Mouse (Mus musculus): ENCODE results near the gene R3hdm4. TPM values are rescaled to one million over a fixed set of nuclear protein-coding genes. Genes with fewer than 3 reads are reported as not detected.
A peak's percentile ranks its signal among the peaks of the same experiment; 100 is the strongest.

R3hdm4 gene
- polyA plus RNA-seq, 1 experiment, result 162 TPM

DNA sequence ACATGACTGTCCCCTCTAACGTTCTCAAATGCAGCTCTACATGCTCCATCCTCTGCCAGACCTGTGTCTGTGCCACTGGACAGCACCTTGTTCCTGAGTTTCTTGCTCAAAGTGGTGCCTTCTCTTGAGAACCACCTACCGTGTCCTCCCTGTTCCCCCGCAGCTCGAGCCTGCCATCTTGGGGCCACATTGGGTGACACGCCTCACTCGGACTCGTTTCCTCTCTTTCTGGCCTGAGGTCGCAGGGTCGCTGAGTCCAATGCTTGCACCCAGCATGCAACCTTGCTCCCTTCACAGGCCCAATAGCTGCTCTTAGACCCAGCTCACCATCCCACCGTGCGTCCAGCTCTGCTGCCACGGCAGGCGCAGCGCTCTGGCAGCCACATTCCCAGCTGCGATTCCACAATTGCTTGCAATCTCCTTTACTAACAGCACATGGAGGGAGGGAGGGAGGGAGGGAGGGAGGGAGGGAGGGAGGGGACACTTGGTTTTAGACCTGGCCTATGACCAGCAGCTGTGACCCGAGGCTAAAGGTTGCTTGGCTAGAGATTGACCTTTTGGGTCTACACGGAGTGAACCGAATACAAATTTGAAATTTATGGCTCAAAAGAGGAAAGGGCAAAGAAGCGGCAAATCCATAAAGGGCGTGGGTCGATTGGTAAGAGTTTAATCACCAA is 37.3 kb upstream of the R3hdm4 start:
- H3K4me1 ChIP-seq (ENCODE audit: control insufficient read depth, insufficient read depth, low read length), result peaks cover 7% of the 10 kb centered on the region
- peak; percentile 95 for TF ChIP-seq CTCF (IDR thresholded peaks at IDR 0.05; ENCODE audit: insufficient read depth, low read length)
- no peak for TF ChIP-seq POLR2A (IDR thresholded peaks at IDR 0.05; ENCODE audit: borderline replicate concordance, extremely low read depth, low read depth, low read length)
- 14% methylated on average over 21 of the region's 21 CpGs for WGBS
- no peak overlapping the region for H3K4me3 ChIP-seq (replicated peaks; ENCODE audit: extremely low read depth, low read depth, low read length)
- DNase-seq, result peak; percentile 84

DNA sequence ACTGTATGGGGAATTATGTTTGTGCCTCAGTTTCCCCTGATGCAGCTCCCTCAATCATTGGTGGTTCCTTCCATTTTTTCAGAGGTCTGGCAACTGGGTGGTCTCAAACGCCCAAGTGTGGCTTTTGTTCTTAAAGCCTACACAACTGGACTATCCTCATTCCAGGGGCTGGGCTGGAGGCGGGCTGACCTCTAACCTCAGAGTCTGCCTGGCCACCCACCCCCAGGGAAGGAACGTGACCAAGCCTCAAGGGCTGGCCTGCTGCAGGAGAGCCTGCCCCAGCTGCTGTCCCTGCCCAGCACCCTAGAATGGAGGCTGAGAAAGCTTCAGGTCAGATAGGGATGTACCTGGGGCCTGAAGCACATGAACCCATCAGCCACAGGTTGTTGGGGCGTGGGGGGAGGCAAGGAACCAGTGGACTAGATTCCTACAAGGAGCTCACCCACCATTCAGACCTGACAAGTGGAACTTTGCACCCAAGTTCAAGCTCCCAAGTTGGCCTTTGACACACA is 35.7 kb upstream of the R3hdm4 start:
- WGBS, result 56% methylated on average over 4 of the region's 4 CpGs
- DNase-seq, result no peak

DNA sequence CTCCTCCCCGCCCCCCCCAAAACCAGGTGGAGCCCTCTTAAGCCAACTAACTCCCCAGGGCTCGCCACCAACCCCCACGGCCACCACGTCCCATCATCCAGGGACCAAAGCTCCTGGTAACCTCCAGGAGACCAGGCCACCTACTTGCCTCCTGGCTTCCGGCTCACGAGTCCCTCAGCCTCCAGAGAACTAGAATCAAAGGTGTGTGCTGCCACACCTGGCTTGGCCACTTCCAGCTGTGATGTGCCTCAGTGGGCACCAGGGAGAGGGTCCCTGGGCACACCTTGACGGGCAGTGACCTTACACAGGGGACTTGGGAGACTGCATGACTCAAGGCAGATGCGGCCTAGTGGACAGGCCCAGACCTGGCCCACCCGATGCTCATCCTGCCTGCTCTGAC is 34.7 kb upstream of the R3hdm4 start:
- Histone ChIP-seq H3K4me1 (ENCODE audit: control insufficient read depth, insufficient read depth, low read length) (peaks cover 3% of the 10 kb centered on the region), H3K4me3 (replicated peaks; ENCODE audit: extremely low read depth, low read depth, low read length) (no peak overlapping the region)
- DNase-seq, result no peak
- WGBS, result 73% methylated on average over 9 of the region's 9 CpGs
- TF ChIP-seq POLR2A (IDR thresholded peaks at IDR 0.05; ENCODE audit: borderline replicate concordance, extremely low read depth, low read depth, low read length), result no peak
- TF ChIP-seq CTCF (IDR thresholded peaks at IDR 0.05; ENCODE audit: insufficient read depth, low read length), result no peak

More for the DNA sequence above, 35.7 kb upstream of the R3hdm4 start:
- H3K4me3 ChIP-seq (replicated peaks; ENCODE audit: extremely low read depth, low read depth, low read length), result no peak overlapping the region
- peaks cover 7% of the 10 kb centered on the region for H3K4me1 ChIP-seq (ENCODE audit: control insufficient read depth, insufficient read depth, low read length)
- TF ChIP-seq CTCF (IDR thresholded peaks at IDR 0.05; ENCODE audit: insufficient read depth, low read length) (no peak), POLR2A (IDR thresholded peaks at IDR 0.05; ENCODE audit: borderline replicate concordance, extremely low read depth, low read depth, low read length) (no peak)

DNA sequence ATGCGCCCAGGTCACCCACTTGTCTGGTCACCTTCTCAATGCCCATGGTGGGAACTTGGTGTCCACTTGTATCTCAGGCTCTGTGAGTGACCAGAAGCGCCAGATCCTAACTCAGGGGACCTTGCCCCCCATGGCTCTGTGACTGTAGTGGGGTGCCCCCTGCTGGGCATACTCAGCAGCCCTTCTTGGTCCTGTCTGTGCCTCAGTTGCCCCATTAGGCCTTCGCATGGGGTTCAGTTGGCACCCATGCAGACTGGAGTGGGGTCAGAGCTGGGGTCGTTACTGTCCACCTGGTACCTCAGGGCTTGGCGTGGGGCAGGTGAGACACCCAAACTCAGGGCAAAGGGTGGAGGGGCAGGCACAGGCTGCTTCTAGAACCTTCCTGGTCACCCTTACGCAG is 32.9 kb upstream of the R3hdm4 start:
- TF ChIP-seq POLR2A (IDR thresholded peaks at IDR 0.05; ENCODE audit: borderline replicate concordance, extremely low read depth, low read depth, low read length) (no peak), CTCF (IDR thresholded peaks at IDR 0.05; ENCODE audit: insufficient read depth, low read length) (peak; percentile 70)
- 82% methylated on average over 6 of the region's 6 CpGs for WGBS
- Histone ChIP-seq H3K4me1 (ENCODE audit: control insufficient read depth, insufficient read depth, low read length) (no peaks in the 10 kb centered on the region), H3K4me3 (replicated peaks; ENCODE audit: extremely low read depth, low read depth, low read length) (no peak overlapping the region)
- peak; percentile 55 for DNase-seq

DNA sequence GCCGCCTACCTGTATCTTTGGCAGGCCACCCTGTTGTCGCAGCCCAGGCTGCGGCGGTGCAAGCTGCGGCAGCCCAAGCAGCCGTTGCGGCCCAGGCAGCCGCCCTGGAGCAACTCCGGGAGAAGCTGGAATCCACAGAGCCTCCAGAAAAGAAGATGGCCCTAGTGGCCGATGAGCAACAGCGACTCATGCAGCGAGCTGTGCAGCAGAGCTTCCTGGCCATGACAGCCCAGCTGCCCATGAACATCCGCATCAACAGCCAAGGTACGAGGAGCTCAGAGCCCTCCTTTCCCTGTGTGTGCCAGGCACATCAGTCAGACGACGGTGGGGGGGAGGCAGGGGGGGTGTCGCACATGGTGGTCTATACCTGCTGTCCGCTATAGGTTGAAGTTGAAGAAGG is 29.7 kb upstream of the R3hdm4 start:
- DNase-seq, result no peak
- no peak overlapping the region for H3K4me3 ChIP-seq (replicated peaks; ENCODE audit: extremely low read depth, low read depth, low read length)
- TF ChIP-seq CTCF (IDR thresholded peaks at IDR 0.05; ENCODE audit: insufficient read depth, low read length) (no peak), POLR2A (IDR thresholded peaks at IDR 0.05; ENCODE audit: borderline replicate concordance, extremely low read depth, low read depth, low read length) (no peak)
- WGBS, result 86% methylated on average over 18 of the region's 18 CpGs
- no peaks in the 10 kb centered on the region for H3K4me1 ChIP-seq (ENCODE audit: control insufficient read depth, insufficient read depth, low read length)

DNA sequence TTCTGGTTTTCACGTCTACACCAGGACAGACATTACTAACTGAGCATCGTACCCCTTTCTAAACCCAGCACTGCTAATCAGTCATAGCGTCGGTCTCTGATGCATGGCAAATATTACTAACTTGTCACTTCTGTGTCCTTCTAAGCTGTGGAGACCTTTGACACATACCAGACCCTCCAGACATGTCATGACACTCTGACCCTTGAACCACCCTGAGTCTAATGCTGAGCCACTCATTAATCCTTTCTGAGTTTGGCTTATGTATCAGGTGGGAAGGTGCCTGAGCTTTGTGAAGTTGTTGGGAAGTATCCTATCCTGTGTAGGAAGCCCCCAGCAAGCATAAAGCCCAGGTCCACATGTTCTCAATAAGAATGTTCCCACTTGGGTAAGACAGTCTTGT is 28.9 kb upstream of the R3hdm4 start:
- DNase-seq, result no peak
- 92% methylated on average over 4 of the region's 4 CpGs for WGBS
- peaks cover 5% of the 10 kb centered on the region for H3K4me1 ChIP-seq (ENCODE audit: control insufficient read depth, insufficient read depth, low read length)
- TF ChIP-seq POLR2A (IDR thresholded peaks at IDR 0.05; ENCODE audit: borderline replicate concordance, extremely low read depth, low read depth, low read length), result no peak
- TF ChIP-seq CTCF (IDR thresholded peaks at IDR 0.05; ENCODE audit: insufficient read depth, low read length), result no peak
- no peak overlapping the region for H3K4me3 ChIP-seq (replicated peaks; ENCODE audit: extremely low read depth, low read depth, low read length)

DNA sequence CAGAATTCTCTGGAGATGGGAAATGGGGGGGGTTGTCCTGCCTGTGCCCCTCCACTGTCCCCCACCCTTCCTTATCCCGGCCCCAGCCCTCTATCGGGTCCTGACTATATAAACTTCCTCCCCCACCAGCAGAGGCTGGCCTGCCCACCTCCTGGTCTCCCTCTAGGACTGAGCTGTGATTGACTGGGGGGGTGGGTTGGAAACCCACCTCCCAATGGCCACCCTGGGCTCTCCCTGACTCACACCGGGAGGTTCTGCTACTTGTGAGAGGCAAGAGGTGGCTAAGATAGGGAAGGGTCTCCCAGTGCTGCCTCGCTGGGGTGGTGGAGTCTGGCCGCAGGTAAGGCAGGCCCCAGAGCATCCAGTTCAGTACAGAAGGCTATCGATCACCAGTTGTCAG is 26.5 kb upstream of the R3hdm4 start:
- no peak for DNase-seq
- TF ChIP-seq POLR2A (IDR thresholded peaks at IDR 0.05; ENCODE audit: borderline replicate concordance, extremely low read depth, low read depth, low read length), result no peak
- TF ChIP-seq CTCF (IDR thresholded peaks at IDR 0.05; ENCODE audit: insufficient read depth, low read length), result no peak
- no peak overlapping the region for H3K4me3 ChIP-seq (replicated peaks; ENCODE audit: extremely low read depth, low read depth, low read length)
- peaks cover 5% of the 10 kb centered on the region for H3K4me1 ChIP-seq (ENCODE audit: control insufficient read depth, insufficient read depth, low read length)
- 80% methylated on average over 6 of the region's 6 CpGs for WGBS

DNA sequence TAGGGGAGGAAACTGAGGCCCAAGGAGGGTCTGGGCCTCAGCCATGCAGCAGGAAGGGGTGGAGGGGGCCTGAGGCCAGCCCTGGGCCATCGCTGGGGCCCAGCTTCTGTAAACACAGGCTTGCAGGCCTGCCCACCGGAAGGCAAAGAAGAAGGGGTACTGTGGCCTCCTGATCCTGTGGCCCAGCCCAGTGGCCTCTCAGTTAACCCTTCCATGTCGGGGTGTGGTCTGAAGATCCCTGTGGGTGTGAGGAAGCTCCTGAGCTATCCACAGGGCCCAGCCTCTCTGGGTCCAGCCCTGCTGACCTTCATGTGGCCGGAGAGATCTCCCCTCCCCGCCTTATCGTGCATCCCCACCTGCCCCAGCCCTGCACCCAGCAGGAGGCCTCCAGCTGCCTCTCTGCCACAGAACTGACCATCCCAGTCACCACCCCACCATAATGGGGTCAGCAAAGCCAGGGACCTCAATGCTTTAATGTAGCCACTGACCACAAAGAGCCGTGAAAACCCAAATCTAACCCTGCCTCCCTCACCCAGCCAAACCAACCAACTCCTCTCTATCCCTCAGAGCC is 25.8 kb upstream of the R3hdm4 start:
- H3K4me1 ChIP-seq (ENCODE audit: control insufficient read depth, insufficient read depth, low read length), result peaks cover 5% of the 10 kb centered on the region
- TF ChIP-seq CTCF (IDR thresholded peaks at IDR 0.05; ENCODE audit: insufficient read depth, low read length) (no peak), POLR2A (IDR thresholded peaks at IDR 0.05; ENCODE audit: borderline replicate concordance, extremely low read depth, low read depth, low read length) (no peak)
- 42% methylated on average over 7 of the region's 7 CpGs for WGBS
- no peak for DNase-seq
- H3K4me3 ChIP-seq (replicated peaks; ENCODE audit: extremely low read depth, low read depth, low read length), result no peak overlapping the region

DNA sequence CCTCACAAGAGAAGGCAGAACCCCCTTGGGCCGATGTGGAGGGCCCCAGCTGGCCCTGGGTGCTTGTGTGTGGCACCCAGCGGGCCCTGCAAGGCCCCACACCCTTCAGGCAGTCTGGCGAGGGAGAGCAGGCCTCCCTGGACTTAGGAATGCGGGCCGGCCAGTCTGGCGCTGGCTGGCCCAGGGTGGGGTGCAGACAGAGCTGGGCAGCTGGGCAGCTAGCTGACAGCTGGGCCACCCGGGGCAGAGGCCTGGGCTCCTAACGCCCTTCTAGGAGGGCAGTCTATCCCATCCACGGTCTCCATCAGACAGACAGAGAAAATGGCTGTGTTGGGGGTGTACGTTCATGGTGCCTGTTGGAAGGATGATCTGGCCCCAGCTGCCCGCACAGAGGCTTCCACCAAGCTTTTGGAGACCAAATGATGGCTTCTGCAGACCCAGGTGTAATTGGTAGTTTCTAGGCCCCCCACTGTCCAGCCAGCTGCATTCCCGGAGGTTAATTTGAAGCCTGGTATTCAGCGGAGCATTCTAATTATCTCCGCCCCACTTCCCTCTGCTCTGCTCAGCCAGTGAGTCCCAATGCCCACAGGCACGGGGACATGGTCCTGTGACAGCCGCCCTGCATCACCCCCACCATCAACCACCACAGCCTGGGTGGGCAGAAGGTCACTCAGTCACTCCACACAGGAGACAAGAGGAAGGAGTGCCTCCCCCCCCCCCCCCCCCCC is 24.7 kb upstream of the R3hdm4 start:
- WGBS, result 60% methylated on average over 16 of the region's 16 CpGs
- H3K4me1 ChIP-seq (ENCODE audit: control insufficient read depth, insufficient read depth, low read length), result peaks cover 5% of the 10 kb centered on the region
- no peak overlapping the region for H3K4me3 ChIP-seq (replicated peaks; ENCODE audit: extremely low read depth, low read depth, low read length)
- TF ChIP-seq CTCF (IDR thresholded peaks at IDR 0.05; ENCODE audit: insufficient read depth, low read length) (no peak), POLR2A (IDR thresholded peaks at IDR 0.05; ENCODE audit: borderline replicate concordance, extremely low read depth, low read depth, low read length) (no peak)
- DNase-seq, result peak; percentile 50
